18 mouse cellular contexts compared by ENCODE assay signal in genomic region chr5:27706551-27706950, GRCm38 (mm10).
DNase-seq lines count a peak whose midpoint lies in the region; ATAC-seq and TF ChIP-seq lines count a peak whose summit lies in the region.
"Had no signal": no experiment of that assay in that cellular context is flagged by ENCODE, and none has a peak within 500 bp of the region (broad histone marks: within the 10 kb centered on the region; RNA-seq: fewer than 3 reads in every experiment).

No protein-coding gene starts in this region.

- no peak overlapping the region for H3K4me2 ChIP-seq in intestine, embryonic 14.5 days (ENCODE audit: low read length)
- no peak overlapping the region for H3K4me2 ChIP-seq in intestine, postnatal 0 days (replicated peaks; ENCODE audit: low read depth)
- H3K4me2 ChIP-seq in intestine, embryonic 15.5 days (replicated peaks) = peak overlapping the region; percentile 9
- H3K4me2 ChIP-seq in midbrain, embryonic 16.5 days (ENCODE audit: low read length) = no peak overlapping the region
- H3K4me2 ChIP-seq: forebrain, embryonic 12.5 days; heart, embryonic 13.5 days; neural tube, embryonic 15.5 days had no signal

- H3K4me1 ChIP-seq in intestine, embryonic 14.5 days (replicated peaks; ENCODE audit: control insufficient read depth, insufficient read depth, low read length) = peaks cover 10% of the 10 kb centered on the region
- H3K4me1 ChIP-seq in intestine, postnatal 0 days (replicated peaks; ENCODE audit: control insufficient read depth, insufficient read depth, low read length) = 0 out of 2 replicates have a peak, but pooled peaks cover 4% of the 10 kb centered on the region
- H3K4me1 ChIP-seq in intestine, embryonic 15.5 days (replicated peaks) = peaks cover 12% of the 10 kb centered on the region
- peaks cover 7% of the 10 kb centered on the region; the same call in 1 of the 2 replicates for H3K4me1 ChIP-seq in midbrain, embryonic 16.5 days (ENCODE audit: control insufficient read depth, insufficient read depth, low read length)

- no peak overlapping the region for H3K27ac ChIP-seq in intestine, embryonic 14.5 days (ENCODE audit: low read depth)
- no peak overlapping the region for H3K27ac ChIP-seq in intestine, postnatal 0 days (ENCODE audit: low read depth, low read length)
- H3K27ac ChIP-seq in intestine, embryonic 15.5 days = 0 out of 2 replicates have a peak overlapping the region, but pooled peaks have one; percentile 7
- no peak overlapping the region for H3K27ac ChIP-seq in midbrain, embryonic 16.5 days (ENCODE audit: low read length)
- H3K27ac ChIP-seq: embryonic facial prominence, embryonic 10.5 days; forebrain, embryonic 12.5 days; heart, embryonic 13.5 days; neural tube, embryonic 15.5 days had no signal

- H3K36me3 ChIP-seq in intestine, embryonic 14.5 days (ENCODE audit: control insufficient read depth, insufficient read depth, low read length) = no peaks in the 10 kb centered on the region
- H3K36me3 ChIP-seq in intestine, postnatal 0 days (ENCODE audit: control insufficient read depth, insufficient read depth) = no peaks in the 10 kb centered on the region
- H3K36me3 ChIP-seq in intestine, embryonic 15.5 days = no peaks in the 10 kb centered on the region
- H3K36me3 ChIP-seq in midbrain, embryonic 16.5 days (ENCODE audit: control insufficient read depth, insufficient read depth, low read length) = no peaks in the 10 kb centered on the region
- H3K36me3 ChIP-seq: embryonic facial prominence, embryonic 10.5 days; forebrain, embryonic 12.5 days; heart, embryonic 13.5 days had no signal

- no peak overlapping the region for H3K4me3 ChIP-seq in intestine, embryonic 14.5 days (ENCODE audit: low read depth, low read length)
- no peak overlapping the region for H3K4me3 ChIP-seq in intestine, postnatal 0 days (ENCODE audit: low read depth, low read length)
- H3K4me3 ChIP-seq in intestine, embryonic 15.5 days (replicated peaks) = no peak overlapping the region
- H3K4me3 ChIP-seq in midbrain, embryonic 16.5 days (ENCODE audit: low read depth, low read length) = no peak overlapping the region
- H3K4me3 ChIP-seq: embryonic facial prominence, embryonic 10.5 days; forebrain, embryonic 12.5 days; gastrocnemius, adult 2 months; heart, embryonic 13.5 days; neural tube, embryonic 15.5 days had no signal

- no peak for DNase-seq in intestine, embryonic 14.5 days (ENCODE audit: low spot score)
- peak; percentile 5 for DNase-seq in lung, postnatal 36 days
- DNase-seq in lung, postnatal 25 days (ENCODE audit: low spot score) = no peak
- DNase-seq in left cerebral cortex, postnatal 4 days = no peak
- DNase-seq: B cell, adult 2 months; cerebellum, adult 8-10 months; gastrocnemius, adult 2 months; kidney, postnatal 10 days; lung, postnatal 10 days; thymus, adult 18-20 months; thymus, postnatal 4 days had no signal

- no peak overlapping the region for H3K9ac ChIP-seq in intestine, embryonic 14.5 days (ENCODE audit: low read length)
- no peak overlapping the region for H3K9ac ChIP-seq in intestine, postnatal 0 days (ENCODE audit: low read depth, low read length)
- no peak overlapping the region for H3K9ac ChIP-seq in intestine, embryonic 15.5 days
- no peak overlapping the region for H3K9ac ChIP-seq in midbrain, embryonic 16.5 days (ENCODE audit: low read depth, low read length)
- H3K9ac ChIP-seq: forebrain, embryonic 12.5 days; heart, embryonic 13.5 days; neural tube, embryonic 15.5 days had no signal

- 62% methylated on average over 6 of the region's 6 CpGs for WGBS in intestine, embryonic 14.5 days
- 29% methylated on average over 6 of the region's 6 CpGs for WGBS in intestine, postnatal 0 days
- WGBS in intestine, embryonic 15.5 days = 49% methylated on average over 6 of the region's 6 CpGs
- 31% methylated on average over 6 of the region's 6 CpGs for WGBS in midbrain, embryonic 16.5 days

- intact Hi-C loops in left cerebral cortex, postnatal 4 days (cut with DNase I) = no loop called here

- no peaks in the 10 kb centered on the region for H3K9me3 ChIP-seq in intestine, embryonic 14.5 days (ENCODE audit: control insufficient read depth, low read length)
- H3K9me3 ChIP-seq in intestine, postnatal 0 days (ENCODE audit: control insufficient read depth) = no peaks in the 10 kb centered on the region
- no peaks in the 10 kb centered on the region for H3K9me3 ChIP-seq in intestine, embryonic 15.5 days
- no peaks in the 10 kb centered on the region for H3K9me3 ChIP-seq in midbrain, embryonic 16.5 days (replicated peaks; ENCODE audit: control insufficient read depth, low read length, poor library complexity, severe bottlenecking)
- H3K9me3 ChIP-seq: embryonic facial prominence, embryonic 10.5 days; forebrain, embryonic 12.5 days; heart, embryonic 13.5 days; neural tube, embryonic 15.5 days had no signal

- no peak for TF ChIP-seq CTCF in intestine, postnatal 0 days (IDR thresholded peaks at IDR 0.05; ENCODE audit: low read depth)

- peak; percentile 36; the same call in 1 of the 2 replicates for ATAC-seq in intestine, embryonic 14.5 days (replicated peaks; ENCODE audit: low FRiP score, low TSS enrichment, low read depth)
- no peak for ATAC-seq in intestine, postnatal 0 days
- peak; percentile 50 for ATAC-seq in intestine, embryonic 15.5 days
- 0 out of 2 replicates have a peak, but pooled peaks have one; percentile 32 for ATAC-seq in midbrain, embryonic 16.5 days

- H3K27me3 ChIP-seq in intestine, embryonic 14.5 days (replicated peaks; ENCODE audit: control insufficient read depth, insufficient read depth, low read length) = no peaks in the 10 kb centered on the region
- no peaks in the 10 kb centered on the region for H3K27me3 ChIP-seq in intestine, postnatal 0 days (replicated peaks; ENCODE audit: control insufficient read depth, insufficient read depth, low read length)
- no peaks in the 10 kb centered on the region for H3K27me3 ChIP-seq in intestine, embryonic 15.5 days (replicated peaks)
- no peaks in the 10 kb centered on the region for H3K27me3 ChIP-seq in midbrain, embryonic 16.5 days (ENCODE audit: control insufficient read depth, insufficient read depth, low read depth, low read length)
- H3K27me3 ChIP-seq: forebrain, embryonic 12.5 days; heart, embryonic 13.5 days; neural tube, embryonic 15.5 days had no signal
